Mouse (Mus musculus) layer of hippocampus, postnatal 36 days (tissue): ENCODE measurements at regions not wholly inside any gene's neighbourhood (a gene's known extent, or its start where the extent isn't known, plus 50 kb on each side); places are given as distances from the start of the nearest gene placed in this dataset.
A peak's percentile ranks its signal among the peaks of the same experiment; 100 is the strongest.

Experiments
- DNase-seq, 2 experiments: peaks; one replicate each; pipeline ENCODE4 v3.0.0; 2022

DNA sequence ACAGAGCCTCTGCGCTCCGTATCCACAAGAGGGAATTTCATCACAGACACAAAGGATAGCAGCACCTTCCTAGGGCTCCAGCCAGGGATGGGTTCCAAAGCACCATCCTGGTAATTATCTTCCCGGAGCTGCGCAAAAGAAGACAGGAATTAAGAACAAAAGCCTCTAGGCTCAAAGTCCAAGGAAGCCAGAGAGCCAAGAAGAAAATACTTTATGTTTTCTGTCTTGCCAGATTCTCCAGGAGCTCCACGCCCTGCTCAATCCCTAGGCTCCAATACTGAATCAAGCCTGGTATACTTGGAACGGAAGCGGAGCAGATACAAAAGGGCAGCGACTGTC, 54.4 kb downstream of the Irf2bpl start:
- no peak for DNase-seq

DNA sequence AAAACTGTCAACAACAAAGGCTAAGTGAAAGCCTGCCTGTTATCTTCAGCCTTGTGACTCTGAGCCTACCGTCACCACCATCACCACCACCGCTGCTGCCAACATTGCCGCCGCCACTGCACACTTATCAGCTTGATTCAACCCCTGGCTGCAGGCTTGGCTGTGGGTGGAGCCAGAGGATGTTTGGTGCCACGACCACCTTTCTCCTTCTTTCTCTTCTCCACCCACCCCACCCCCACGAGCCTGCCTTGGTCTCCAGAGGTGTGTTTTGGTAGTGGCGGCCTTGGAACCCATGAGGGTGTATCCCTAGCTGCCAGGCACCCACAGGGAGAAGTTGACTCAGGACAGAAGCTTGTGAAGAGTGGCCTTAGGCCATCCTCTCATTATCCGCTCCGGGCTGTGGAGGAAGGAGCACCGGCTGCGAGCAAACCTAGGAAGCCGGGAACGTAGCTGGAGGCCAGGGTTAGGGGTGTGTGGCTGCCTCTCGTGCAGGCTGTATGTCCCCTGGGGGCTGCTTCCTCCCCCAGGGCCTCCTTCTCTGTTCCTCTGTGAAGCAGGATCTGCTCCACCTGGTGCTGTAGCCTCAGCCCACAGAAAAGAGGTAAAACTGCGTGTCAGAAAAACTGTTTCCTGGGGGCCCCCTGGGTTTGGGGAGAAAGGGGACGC, 54.9 kb downstream of the Irf2bpl start:
- DNase-seq, result no peak

DNA sequence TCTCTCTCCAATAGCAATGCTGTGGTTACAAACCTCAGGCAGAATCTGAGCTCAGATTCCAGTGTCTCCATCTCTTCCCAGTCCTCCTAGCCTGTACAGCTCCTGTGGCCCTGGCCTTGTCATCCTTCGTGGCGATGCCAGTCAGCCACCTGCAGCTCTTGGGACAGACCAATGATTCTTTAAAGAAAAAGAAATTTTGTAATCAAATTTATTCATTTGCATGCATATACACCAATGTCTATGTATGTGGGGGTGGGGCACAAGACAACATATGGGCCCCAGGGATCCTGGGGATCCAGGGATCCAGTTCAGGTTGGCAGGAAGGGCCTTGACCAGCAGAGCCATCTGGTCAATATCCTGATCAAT, 57.4 kb downstream of the Irf2bpl start:
- no peak for DNase-seq

DNA sequence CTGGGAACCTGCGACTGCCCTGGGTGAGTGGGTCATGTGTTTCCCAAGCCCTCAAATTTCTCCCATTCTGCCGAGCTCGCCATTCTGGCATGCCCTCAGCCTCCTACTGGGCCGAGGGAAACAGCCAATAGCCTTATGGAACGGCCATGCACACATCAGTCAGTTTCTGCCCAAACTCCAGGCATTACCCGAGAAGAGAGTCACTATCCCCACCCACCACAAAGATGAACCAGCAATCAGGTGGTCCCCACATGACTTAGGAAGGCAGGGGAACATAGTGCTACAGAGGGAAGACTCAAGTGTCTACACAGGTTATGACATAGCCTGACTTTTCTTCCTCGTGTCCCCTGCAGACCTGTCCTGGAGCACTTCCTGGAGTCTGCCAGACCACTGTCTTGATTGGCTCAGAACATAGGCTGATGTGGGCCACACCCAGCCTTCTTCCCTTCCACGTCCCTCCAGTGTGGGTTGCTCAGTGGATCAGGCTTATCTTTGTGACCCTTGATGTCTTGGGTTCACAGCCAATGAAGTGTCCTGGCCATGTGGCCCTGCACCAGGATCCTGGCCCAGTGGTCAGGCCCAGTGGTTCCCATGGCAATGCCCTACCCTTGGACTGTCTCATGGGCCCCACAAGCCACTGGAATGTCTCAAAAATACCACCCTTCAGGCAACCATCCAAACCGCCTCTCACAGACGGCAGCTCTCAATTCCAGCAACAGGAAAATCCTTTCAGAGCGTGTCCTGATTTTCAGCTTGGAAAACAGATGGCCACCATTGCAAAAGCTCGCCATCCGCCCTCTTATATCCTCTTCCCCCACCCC, 58.0 kb downstream of the Irf2bpl start:
- DNase-seq, result peak; percentile 70 to 71

DNA sequence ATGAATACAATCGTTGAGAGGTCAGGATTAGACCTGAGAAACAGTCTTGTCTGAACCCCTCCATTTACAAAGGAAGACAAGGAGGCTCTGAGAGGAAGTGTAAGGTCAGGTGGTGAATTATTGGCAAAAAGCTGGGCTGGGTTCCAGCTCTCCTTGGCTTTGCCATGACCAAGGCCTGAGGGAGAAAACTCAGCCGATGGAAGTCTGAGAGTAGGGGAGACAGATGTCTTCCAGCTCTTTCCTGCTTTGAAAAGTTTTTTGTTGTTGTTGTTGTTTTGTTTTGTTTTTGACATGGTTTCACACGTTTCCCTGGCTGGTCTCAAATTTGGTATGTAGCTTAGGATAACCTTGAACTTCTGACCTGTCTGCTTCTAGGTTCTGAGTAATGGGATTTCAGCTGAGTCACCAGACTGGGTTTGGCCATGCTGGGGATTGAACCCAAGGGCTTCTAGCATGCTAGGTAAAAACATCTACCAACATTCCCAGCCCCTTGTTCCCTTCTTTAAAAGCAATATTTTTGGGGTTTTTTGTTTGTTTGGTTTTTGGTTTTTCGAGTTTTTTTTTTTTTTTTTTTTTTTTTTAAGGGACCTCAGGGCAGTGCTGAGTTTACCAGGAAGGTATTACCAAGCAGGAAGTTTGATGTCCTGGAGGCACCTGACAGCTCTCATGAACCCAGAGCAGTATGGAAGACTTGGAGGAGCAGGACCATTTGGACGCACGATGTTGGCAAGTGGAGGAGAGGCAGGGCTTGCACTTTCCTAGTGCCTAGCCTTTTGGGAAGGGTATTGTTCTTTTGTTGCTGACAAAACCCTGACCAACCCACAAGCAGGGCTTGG, 58.8 kb downstream of the Irf2bpl start:
- DNase-seq, result no peak

DNA sequence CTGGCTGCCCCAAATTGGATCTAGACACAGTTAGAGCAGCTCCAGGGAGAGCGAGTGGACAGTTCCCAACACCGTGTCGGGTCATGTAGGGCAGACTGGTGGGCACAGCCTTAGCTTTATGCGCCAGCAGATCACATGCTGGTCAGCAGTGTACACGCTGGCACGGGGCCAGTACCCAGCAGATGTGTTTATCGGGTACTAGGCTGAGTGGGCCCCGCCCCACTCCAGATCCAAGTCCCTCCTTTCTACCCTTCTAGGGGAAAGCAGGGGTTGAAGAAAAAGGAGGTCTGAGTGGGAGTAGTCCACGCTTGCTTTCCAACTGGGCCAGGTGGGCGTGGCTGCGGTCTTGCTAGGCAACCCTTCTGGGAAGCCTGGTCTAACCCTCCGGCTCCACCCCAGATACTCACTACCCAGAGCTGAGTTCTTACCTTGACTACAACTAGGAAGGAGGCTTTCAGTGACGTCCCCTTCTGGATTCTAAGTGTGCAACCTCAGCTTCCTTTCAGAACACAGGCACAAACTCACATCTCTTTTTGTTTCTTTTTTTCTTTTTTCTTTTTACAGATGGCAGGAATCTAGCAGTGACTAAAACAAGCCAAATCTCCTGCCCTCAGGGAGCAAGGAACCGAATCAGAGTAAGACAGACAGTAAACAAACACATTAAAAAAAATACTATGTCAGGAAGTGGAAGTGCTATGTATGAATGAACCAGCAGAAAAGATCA, 59.6 kb downstream of the Irf2bpl start:
- DNase-seq, result peak; percentile 54 to 62

DNA sequence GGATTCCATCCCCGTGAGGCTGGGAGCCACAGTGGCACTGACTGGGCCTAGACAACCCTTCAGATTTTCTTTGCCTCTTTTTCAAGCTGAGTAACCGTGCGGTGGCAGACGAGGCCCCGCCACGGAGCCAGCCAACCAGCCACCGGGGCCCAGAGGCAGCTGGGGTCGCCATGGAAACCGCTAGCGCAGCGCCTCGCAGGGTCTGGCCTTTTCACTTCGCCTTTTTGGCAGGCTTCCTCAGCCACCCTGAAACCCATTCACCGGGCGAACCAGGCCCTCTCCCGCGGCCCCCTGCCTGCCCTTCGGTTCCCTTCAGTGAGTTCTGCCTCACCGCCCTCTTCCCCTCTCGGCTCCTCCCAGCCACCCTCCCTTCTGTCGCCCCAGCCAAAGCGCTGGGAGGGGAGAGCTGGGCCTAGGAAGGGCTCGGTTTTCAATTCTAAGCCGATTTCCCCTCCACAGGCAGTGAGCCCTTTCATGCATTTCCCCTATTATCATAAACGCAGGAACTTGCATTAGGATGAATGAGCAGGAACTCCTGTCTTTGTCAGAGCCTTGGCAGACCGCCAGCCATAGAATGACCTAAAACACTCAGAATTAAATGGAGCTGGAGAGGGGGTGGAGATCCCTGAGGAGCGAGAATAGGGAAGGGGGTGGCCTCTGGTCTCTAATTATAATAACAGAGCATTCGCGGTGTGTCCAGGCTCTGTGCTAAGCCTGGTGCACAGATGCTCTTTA, 60.6 kb downstream of the Irf2bpl start:
- DNase-seq, result peak; percentile 87 to 89

DNA sequence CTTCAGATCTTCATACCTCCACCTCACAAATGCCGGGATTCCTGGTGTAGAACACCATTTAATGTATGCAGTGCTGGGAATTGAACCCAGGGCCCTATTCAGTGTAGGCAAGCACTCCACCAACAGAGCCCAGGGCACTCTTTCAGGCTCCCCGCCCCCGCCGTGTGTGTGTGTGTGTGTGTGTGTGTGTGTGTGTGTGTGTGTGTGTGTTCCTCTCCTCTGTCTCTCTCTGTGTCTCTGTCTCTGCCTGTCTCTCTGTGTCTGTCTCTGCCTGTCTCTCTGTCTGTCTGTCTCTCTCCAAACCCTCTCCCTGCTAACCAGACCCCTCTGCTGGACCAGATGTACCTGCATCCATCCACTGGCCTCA, 61.1 kb downstream of the Irf2bpl start:
- DNase-seq, result no peak

DNA sequence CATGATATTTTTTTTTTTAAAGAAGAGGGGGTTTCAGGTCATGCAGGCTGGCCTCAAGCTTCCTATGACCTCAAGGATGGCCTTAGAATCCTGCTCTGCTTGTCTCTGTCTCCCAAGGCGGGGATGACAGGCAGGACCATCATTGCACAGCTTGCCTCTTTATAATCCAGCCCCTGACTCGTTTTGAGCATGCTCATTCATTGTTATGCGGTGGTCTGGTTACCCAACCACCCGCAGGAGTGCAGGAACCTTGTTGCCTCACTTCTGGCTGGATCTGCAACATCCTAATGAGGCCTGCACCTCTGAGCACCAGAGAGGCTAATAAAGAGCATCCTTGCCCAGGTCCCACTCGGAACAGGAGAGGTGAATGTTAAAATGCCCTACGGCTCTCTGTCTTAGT, 63.4 kb downstream of the Irf2bpl start:
- DNase-seq, result no peak

DNA sequence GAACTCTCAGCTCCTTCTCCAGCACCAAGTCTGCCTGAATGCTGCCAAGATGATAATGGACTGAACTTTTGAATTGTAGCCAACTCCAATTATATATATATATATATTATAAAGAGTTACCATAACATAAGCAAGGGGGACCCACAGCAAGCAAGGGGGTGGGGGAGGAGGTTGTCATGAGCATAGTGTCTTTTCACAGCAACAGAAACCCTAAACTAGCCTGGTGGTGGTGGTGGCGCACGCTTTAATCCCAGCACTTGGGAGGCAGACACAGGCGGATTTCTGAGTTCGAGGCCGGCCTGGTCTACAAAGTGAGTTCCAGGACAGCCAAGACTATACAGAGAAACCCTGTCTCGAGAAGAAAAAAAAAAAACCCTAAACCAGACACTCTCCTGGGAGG, 65.0 kb downstream of the Irf2bpl start:
- no peak for DNase-seq

DNA sequence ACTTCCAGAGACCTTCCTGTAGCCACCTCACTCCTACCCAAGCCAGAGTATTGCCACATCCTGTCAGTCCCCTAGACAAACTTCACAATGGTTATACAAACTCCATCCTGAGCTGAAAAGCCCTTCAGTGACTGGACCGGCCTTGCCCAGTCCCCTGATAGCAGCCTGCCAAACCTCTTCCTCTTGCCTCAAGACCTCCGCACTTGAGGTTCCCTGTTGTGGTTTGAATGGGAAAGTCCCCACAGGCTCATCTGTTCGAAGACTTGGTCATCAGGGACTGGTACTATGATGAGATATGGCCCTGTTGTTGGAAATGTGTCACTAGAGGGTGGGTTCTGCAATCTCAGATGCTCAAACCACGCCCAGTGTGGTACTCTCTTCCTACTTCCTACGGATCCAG, 65.4 kb downstream of the Irf2bpl start:
- DNase-seq, result no peak

DNA sequence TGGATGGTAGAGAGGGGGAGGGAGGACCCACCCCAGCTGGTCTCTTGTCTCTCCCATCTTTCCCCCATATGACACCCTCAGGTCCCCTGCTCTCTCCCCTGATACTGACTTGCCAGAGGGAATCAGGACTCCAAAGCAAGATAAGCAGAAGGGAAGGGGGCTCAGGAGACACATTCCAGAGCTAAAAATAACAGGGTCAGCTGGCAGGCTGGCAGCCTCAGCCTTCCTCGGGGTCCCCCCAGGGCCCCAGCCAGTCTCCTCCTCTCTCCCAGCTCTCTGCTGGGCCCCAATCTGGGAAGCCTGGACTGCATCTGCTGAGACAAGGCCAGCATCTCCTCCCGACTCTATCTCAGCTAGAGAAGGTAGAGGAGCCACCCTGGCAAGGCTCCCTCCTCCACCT, 66.4 kb downstream of the Irf2bpl start:
- no peak for DNase-seq

DNA sequence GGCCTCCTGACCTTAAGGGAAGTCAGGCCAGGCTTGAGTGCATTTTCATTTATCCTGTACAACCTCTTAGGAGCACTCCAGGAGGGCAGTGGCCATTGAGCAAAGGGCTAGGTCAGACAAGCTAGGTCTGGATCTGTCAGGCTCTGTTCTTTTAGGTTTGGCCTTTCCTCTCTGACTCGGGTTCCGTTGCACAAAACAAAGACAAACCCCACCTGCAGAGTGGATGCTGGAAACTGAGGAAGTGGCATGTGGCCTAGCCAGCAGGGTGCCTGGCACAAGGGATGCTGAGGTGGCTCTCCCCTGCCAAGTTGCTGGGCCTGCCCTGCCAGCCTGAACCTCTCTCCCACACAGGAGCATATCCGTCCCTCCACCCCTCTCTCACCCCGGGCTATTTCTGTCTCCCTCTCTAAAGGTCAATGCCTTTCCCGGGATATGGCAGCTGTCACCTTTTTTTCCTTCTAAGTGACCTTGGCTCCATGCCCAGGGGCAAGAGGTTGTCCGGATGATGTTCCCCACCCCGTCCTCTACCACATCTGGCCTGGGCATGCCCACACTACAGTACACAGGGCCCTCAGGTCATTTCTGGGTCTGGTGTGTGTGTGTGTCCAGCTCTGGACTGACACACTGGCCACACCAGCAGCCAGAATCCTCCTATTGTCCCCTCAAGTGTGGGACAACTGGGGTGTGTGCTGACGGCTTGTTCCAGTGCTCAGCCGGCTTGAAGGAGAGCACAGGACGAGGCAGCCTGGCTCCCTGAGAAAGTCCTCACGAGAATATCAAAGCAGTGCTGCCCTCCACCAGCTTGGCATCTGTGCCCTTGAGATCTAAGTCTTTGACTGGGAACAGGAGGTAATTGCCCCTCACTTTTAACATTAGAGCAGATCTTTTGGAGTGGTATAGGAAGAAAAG, 67.6 kb downstream of the Irf2bpl start:
- no peak for DNase-seq

DNA sequence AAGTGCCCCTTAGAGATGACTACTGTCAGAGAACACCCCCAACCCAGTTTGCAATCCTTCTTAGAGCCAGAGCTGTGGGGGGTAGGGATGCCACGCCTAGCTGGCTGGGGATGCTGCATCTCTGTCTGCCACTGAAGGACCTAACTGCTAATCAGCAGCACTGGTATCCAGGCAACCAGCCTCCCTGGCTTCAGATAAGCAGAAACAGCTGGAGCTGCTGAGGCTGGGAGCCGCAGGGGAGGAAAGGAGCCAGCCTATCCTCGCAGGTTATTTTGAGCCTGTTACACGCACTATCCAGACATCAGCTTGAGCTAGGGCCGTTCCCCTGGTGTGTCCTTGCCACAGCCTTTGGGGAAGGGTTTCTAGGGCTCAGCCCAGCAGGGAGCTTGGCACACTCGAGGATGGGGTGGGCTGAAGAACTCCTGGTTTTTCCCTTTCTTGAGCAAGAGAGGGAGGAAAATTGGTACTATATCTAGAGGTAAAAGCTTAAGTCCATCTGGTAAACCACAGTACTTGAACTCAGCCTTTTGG, 68.4 kb downstream of the Irf2bpl start:
- peak; percentile 66 to 74 for DNase-seq

DNA sequence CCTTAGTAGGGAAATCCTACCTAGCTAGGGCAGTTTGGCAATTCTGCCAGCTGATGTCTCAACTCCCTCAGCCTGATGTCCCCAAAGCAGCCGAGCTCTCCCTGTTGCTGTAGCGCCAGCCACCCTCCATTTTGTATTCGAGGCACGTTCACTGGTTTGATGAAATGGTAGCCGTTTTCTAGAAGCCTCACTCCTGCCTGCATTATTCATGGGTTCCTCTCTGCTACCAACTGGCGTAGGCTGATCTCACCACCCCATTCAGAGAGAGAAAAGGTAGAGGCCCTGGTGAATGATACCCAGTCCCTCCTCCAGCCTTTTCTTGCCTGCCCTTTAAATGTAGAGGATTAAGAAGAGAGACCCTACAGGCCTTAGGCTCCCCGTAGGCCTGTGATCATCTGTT, 69.9 kb downstream of the Irf2bpl start:
- DNase-seq, result no peak
